Mouse (Mus musculus) hindbrain, postnatal 0 days (tissue): ENCODE results near the gene Gngt2. TPM values are rescaled to one million over a fixed set of nuclear protein-coding genes. Genes with fewer than 3 reads are reported as not detected.

Source experiments
- ATAC-seq: fragments of 200-750 bp; cut with Nextera tagmentation; 2 replicates; pipeline ENCODE4 v1.8.0; 2017; ENCODE audit warnings: mild to moderate bottlenecking, moderate TSS enrichment, moderate library complexity
- DNase-seq: peaks from one replicate; pipeline ENCODE4 v3.0.0-alpha.2; 2015; ENCODE audit warnings: low spot score
- H3K27ac ChIP-seq: fragments of 300-500 bp; sonication (generic); 2 replicates; pipeline ENCODE4 v1.5.1; 2014; ENCODE audit warnings: mild to moderate bottlenecking
- H3K27me3 ChIP-seq: fragments of 300-500 bp; sonication (generic); 2 replicates; pipeline ENCODE4 v1.6.1; 2014; ENCODE audit warnings: low read length, mixed read lengths; ENCODE audit not compliant: insufficient read depth
- H3K36me3 ChIP-seq: fragments of 300-500 bp; sonication (generic); 2 replicates; pipeline ENCODE4 v1.6.1; 2014; ENCODE audit warnings: low read length, mixed read lengths; ENCODE audit not compliant: insufficient read depth
- H3K4me1 ChIP-seq: fragments of 300-500 bp; sonication (generic); 2 replicates; pipeline ENCODE4 v1.6.1; 2014; ENCODE audit warnings: antibody characterized with exemption, low read length, mixed read lengths; ENCODE audit not compliant: insufficient read depth
- H3K4me2 ChIP-seq: fragments of 300-500 bp; sonication (generic); 2 replicates; pipeline ENCODE4 v1.6.1; 2014; ENCODE audit warnings: low read depth, mild to moderate bottlenecking, low read length, moderate library complexity, mixed read lengths
- H3K4me3 ChIP-seq: fragments of 300-500 bp; sonication (generic); 2 replicates; pipeline ENCODE4 v1.5.1; 2014; ENCODE audit warnings: low read length
- H3K9ac ChIP-seq: fragments of 300-500 bp; sonication (generic); replicated peaks from 2 replicates; pipeline ENCODE4 v1.6.1; 2014; ENCODE audit warnings: mild to moderate bottlenecking, low read length, moderate library complexity, mixed read lengths
- H3K9me3 ChIP-seq: fragments of 300-500 bp; sonication (generic); 2 replicates; pipeline ENCODE4 v1.6.1; 2016; ENCODE audit warnings: low read length, mixed read lengths
- CTCF ChIP-seq: IDR thresholded peaks from 2 replicates; pipeline ENCODE4 v1.5.1; 2016; ENCODE audit warnings: antibody characterized with exemption, control low read depth, low read depth
- WGBS: fragments of 180-500 bp; shearing (Covaris S2); extraction: QIAGEN DNeasy Blood & Tissue Kit; methylation state at CpG from one replicate; pipeline ENCODE4 v1.1.7; 2014; 5-methylcytosine and 5-hydroxymethylcytosine counted together
- polyA plus RNA-seq: library from polyadenylated mRNA; unstranded; fragments of >200 nt; fragmentation: Nextera tagmentation; extraction: Ambion mirVana; gene quantifications from 2 replicates; pipeline ENCODE4 v1.2.1, GENCODE M21; 2015
- total RNA-seq: library from RNA; depleted of rRNA; stranded (reverse); fragments of >200 nt; gene quantifications from 2 replicates; pipeline ENCODE4 v1.2.3, GENCODE M21; 2014; rRNA removed

Gene Gngt2
- total and polyA plus RNA-seq, 2 experiments from 2014 or later = 0.63 to 2.9 TPM

DNA sequence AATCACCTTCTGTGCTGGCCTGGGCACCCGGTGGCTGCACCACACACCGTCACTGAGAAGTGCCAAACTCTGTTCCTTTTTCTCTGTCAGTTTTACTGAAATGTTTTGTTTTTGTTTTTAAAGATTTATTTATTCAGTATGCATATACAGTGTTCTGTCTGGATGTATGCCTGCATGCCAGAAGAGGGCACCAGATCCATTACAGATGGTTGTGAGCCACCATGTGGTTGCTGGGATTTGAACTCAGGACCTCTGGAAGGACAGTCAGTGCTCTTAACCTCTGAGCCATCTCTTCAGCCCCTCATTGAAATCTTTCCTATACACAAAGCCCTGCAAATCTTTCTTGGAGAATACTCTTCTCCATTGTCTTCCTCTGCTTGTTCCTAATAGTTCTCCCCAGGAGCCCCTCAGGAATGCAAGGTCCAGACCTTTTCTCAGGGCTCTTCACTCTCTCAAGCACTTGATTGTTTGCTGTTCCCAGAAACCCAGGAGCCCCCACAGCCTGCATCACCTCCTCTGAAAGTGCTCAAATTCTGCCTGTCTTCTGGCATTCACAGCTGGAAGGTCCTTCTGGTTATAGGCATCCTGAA, 53.5 kb downstream of the Gngt2 start:
- no peaks in the 10 kb centered on the region for H3K4me1 ChIP-seq
- H3K36me3 ChIP-seq = no peaks in the 10 kb centered on the region
- WGBS = 77% methylated on average over 2 of the region's 2 CpGs
- TF ChIP-seq CTCF = peak; percentile 26; the same call in 1 of the 2 replicates
- H3K4me3 ChIP-seq = no peak overlapping the region
- no peak for DNase-seq
- no peaks in the 10 kb centered on the region for H3K27me3 ChIP-seq
- H3K4me2 ChIP-seq = no peak overlapping the region
- ATAC-seq = no peak
- H3K9ac ChIP-seq = no peak overlapping the region
- H3K9me3 ChIP-seq = no peaks in the 10 kb centered on the region
- H3K27ac ChIP-seq = no peak overlapping the region

Other genes starting within 250 kb of the Gngt2 start
- gene Ngfr, start 249.5 kb upstream of the Gngt2 start, total RNA-seq = 53.2 and 66.9 TPM in 2 replicates
- 25.4 and 31.0 TPM in 2 replicates for gene Ngfr, start 249.5 kb upstream of the Gngt2 start, polyA plus RNA-seq
- 143 and 156 TPM in 2 replicates for gene Phb, start 170.3 kb upstream of the Gngt2 start, total RNA-seq
- gene Phb, start 170.3 kb upstream of the Gngt2 start, polyA plus RNA-seq = 197 and 214 TPM in 2 replicates
- 23.0 and 28.8 TPM in 2 replicates for gene Zfp652, start 124.5 kb upstream of the Gngt2 start, total RNA-seq
- 14.7 and 15.2 TPM in 2 replicates for gene Zfp652, start 124.5 kb upstream of the Gngt2 start, polyA plus RNA-seq
- 1.8 and 2.0 TPM in 2 replicates for gene B130006D01Rik, start 113.6 kb upstream of the Gngt2 start, total RNA-seq
- gene B130006D01Rik, start 113.6 kb upstream of the Gngt2 start, polyA plus RNA-seq = 0.77 and 0.88 TPM in 2 replicates
- gene Phospho1, start 12.7 kb upstream of the Gngt2 start, total RNA-seq = 5.2 and 6.3 TPM in 2 replicates
- 0.59 TPM in 1 of 2 replicates, not detected in the other for gene Phospho1, start 12.7 kb upstream of the Gngt2 start, polyA plus RNA-seq
- 1.9 and 3.2 TPM in 2 replicates for gene Abi3, start 5.3 kb downstream of the Gngt2 start, total RNA-seq
- 1.6 and 3.1 TPM in 2 replicates for gene Abi3, start 5.3 kb downstream of the Gngt2 start, polyA plus RNA-seq
- gene B4galnt2, start 77.7 kb downstream of the Gngt2 start, total RNA-seq = not detected in 2 replicates
- not detected in 2 replicates for gene B4galnt2, start 77.7 kb downstream of the Gngt2 start, polyA plus RNA-seq
- 4.1 and 5.3 TPM in 2 replicates for gene Igf2bp1, start 168.7 kb downstream of the Gngt2 start, total RNA-seq
- gene Igf2bp1, start 168.7 kb downstream of the Gngt2 start, polyA plus RNA-seq = 2.8 and 3.5 TPM in 2 replicates
- gene Gip, start 187.3 kb downstream of the Gngt2 start, total RNA-seq = not detected in 2 replicates
- not detected in 2 replicates for gene Gip, start 187.3 kb downstream of the Gngt2 start, polyA plus RNA-seq
- 18.6 and 21.4 TPM in 2 replicates for gene Snf8, start 197.7 kb downstream of the Gngt2 start, total RNA-seq
- 114 and 115 TPM in 2 replicates for gene Snf8, start 197.7 kb downstream of the Gngt2 start, polyA plus RNA-seq
- 48.2 and 50.1 TPM in 2 replicates for gene Ube2z, start 228.2 kb downstream of the Gngt2 start, total RNA-seq
- 30.3 and 32.9 TPM in 2 replicates for gene Ube2z, start 228.2 kb downstream of the Gngt2 start, polyA plus RNA-seq
- 703 and 894 TPM in 2 replicates for gene Atp5g1, start 238.5 kb downstream of the Gngt2 start, total RNA-seq
- 1,232 and 1,324 TPM in 2 replicates for gene Atp5g1, start 238.5 kb downstream of the Gngt2 start, polyA plus RNA-seq